Mouse (Mus musculus) kidney, adult 2 months (tissue): Measurements from ENCODE around the gene Unc13a. TPM values are rescaled to one million over a fixed set of nuclear protein-coding genes. Genes with fewer than 3 reads are reported as not detected.

ENCODE experiments used
- DNase-seq: peaks from one replicate; pipeline ENCODE4 v3.0.0; 2021
- H3K27ac ChIP-seq: fragments of 200-500 bp; 2 replicates; pipeline ENCODE4 v1.5.1; 2012; ENCODE audit warnings: low read depth, low read length, control low read depth, inconsistent platforms; ENCODE audit not compliant: insufficient read depth
- H3K27me3 ChIP-seq: fragments of 200-500 bp; replicated peaks from 2 replicates; pipeline ENCODE4 v1.6.1; 2012; ENCODE audit warnings: mild to moderate bottlenecking, moderate library complexity, low read length, inconsistent platforms; ENCODE audit not compliant: control insufficient read depth, insufficient read depth
- H3K36me3 ChIP-seq: fragments of 200-500 bp; 2 replicates; pipeline ENCODE4 v1.6.1; 2012; ENCODE audit warnings: mild to moderate bottlenecking, moderate library complexity, low read length, inconsistent platforms; ENCODE audit not compliant: control insufficient read depth, insufficient read depth
- H3K4me1 ChIP-seq: fragments of 200-500 bp; 2 replicates; pipeline ENCODE4 v1.6.1; 2011; ENCODE audit warnings: low read length; ENCODE audit not compliant: control insufficient read depth, insufficient read depth
- H3K4me3 ChIP-seq: fragments of 200-500 bp; 2 replicates; pipeline ENCODE4 v1.5.1; 2011; ENCODE audit warnings: mild to moderate bottlenecking, low read depth, low read length, control low read depth; ENCODE audit not compliant: insufficient read depth
- CTCF ChIP-seq: fragments of 200-500 bp; conservative IDR thresholded peaks from 2 replicates; pipeline ENCODE4 v1.5.1; 2011; ENCODE audit warnings: low read depth, mild to moderate bottlenecking, control low read depth, low read length, moderate library complexity, mixed read lengths; ENCODE audit not compliant: insufficient read depth, insufficient read length
- POLR2A ChIP-seq: fragments of 200-500 bp; IDR thresholded peaks from one replicate; pipeline ENCODE4 v1.6.1; 2011; ENCODE audit warnings: low read depth, low read length, control low read depth
- WGBS: fragments of 180-500 bp; shearing (Covaris S2); methylation state at CpG from one replicate; pipeline ENCODE4 v1.1.7; 2018; 5-methylcytosine and 5-hydroxymethylcytosine counted together
- polyA plus RNA-seq: library from polyadenylated mRNA; depleted of rRNA; stranded (reverse); fragments of >200 nt; gene quantifications from 2 replicates; pipeline ENCODE4 v1.2.3, GENCODE M21; 2012; rRNA removed

The Unc13a gene
- polyA plus RNA-seq, 1 experiment = 2.1 TPM

- Histone ChIP-seq H3K27me3 (no peaks in the 10 kb centered on the region), H3K4me3 (no peak overlapping the region), H3K27ac (no peak overlapping the region), H3K36me3 (no peaks in the 10 kb centered on the region; the same call in 1 of the 2 replicates), H3K4me1 (peaks cover 2% of the 10 kb centered on the region; the same call in 1 of the 2 replicates)
- TF ChIP-seq POLR2A = no peak
- TF ChIP-seq CTCF = peak; percentile 69
- 73% methylated on average over 2 of the region's 2 CpGs for WGBS
- DNase-seq = peak; percentile 63
Measured at GRCm38 (mm10) chr8:71586891-71587290, 84.7 kb downstream of the Unc13a start.

GRCm38 (mm10) chr8:71580201-71580600, 91.4 kb downstream of the Unc13a start:
- TF ChIP-seq CTCF (no peak), POLR2A (no peak)
- H3K27me3 ChIP-seq = no peaks in the 10 kb centered on the region
- no peaks in the 10 kb centered on the region for H3K4me1 ChIP-seq
- 85% methylated on average over 7 of the region's 9 CpGs for WGBS
- no peak for DNase-seq
- H3K36me3 ChIP-seq = no peaks in the 10 kb centered on the region; the same call in 1 of the 2 replicates
- no peak overlapping the region for H3K27ac ChIP-seq
- no peak overlapping the region for H3K4me3 ChIP-seq

GRCm38 (mm10) chr8:71579476-71579875, 92.1 kb downstream of the Unc13a start:
- Histone ChIP-seq H3K27me3 (no peaks in the 10 kb centered on the region), H3K4me3 (no peak overlapping the region), H3K36me3 (no peaks in the 10 kb centered on the region), H3K27ac (no peak overlapping the region), H3K4me1 (no peaks in the 10 kb centered on the region)
- no peak for DNase-seq
- WGBS = 85% methylated on average over 14 of the region's 14 CpGs
- TF ChIP-seq CTCF (no peak), POLR2A (no peak)

GRCm38 (mm10) chr8:71579009-71579408, 92.5 kb downstream of the Unc13a start:
- Histone ChIP-seq H3K27ac (no peak overlapping the region), H3K4me3 (no peak overlapping the region), H3K36me3 (no peaks in the 10 kb centered on the region), H3K27me3 (no peaks in the 10 kb centered on the region), H3K4me1 (no peaks in the 10 kb centered on the region)
- TF ChIP-seq CTCF (no peak), POLR2A (no peak)
- no peak for DNase-seq
- WGBS = 53% methylated on average over 1 of the region's 1 CpGs

GRCm38 (mm10) chr8:71577856-71578387, 93.6 kb downstream of the Unc13a start:
- TF ChIP-seq POLR2A (no peak), CTCF (no peak)
- no peaks in the 10 kb centered on the region for H3K36me3 ChIP-seq
- H3K4me3 ChIP-seq = no peak overlapping the region
- WGBS = 72% methylated on average over 4 of the region's 4 CpGs
- no peak for DNase-seq
- H3K27me3 ChIP-seq = no peaks in the 10 kb centered on the region
- no peak overlapping the region for H3K27ac ChIP-seq
- H3K4me1 ChIP-seq = no peaks in the 10 kb centered on the region

GRCm38 (mm10) chr8:71575020-71575419, 96.5 kb downstream of the Unc13a start:
- Histone ChIP-seq H3K36me3 (no peaks in the 10 kb centered on the region), H3K27me3 (no peaks in the 10 kb centered on the region), H3K4me1 (peaks cover 5% of the 10 kb centered on the region; the same call in 1 of the 2 replicates), H3K4me3 (no peak overlapping the region), H3K27ac (no peak overlapping the region)
- 56% methylated on average over 1 of the region's 1 CpGs for WGBS
- no peak for DNase-seq
- TF ChIP-seq CTCF = no peak
- TF ChIP-seq POLR2A = no peak

GRCm38 (mm10) chr8:71574426-71574825, 97.1 kb downstream of the Unc13a start:
- 70% methylated on average over 7 of the region's 7 CpGs for WGBS
- H3K36me3 ChIP-seq = no peaks in the 10 kb centered on the region
- H3K4me1 ChIP-seq = peaks cover 5% of the 10 kb centered on the region; the same call in 1 of the 2 replicates
- TF ChIP-seq POLR2A (no peak), CTCF (no peak)
- H3K27ac ChIP-seq = no peak overlapping the region; the same call in 1 of the 2 replicates
- no peak overlapping the region for H3K4me3 ChIP-seq
- DNase-seq = no peak
- H3K27me3 ChIP-seq = no peaks in the 10 kb centered on the region

Other genes with a start within 250 kb of the Unc13a start
- gene Abhd8, start 208.1 kb downstream of the Unc13a start, polyA plus RNA-seq = 29.8 and 38.3 TPM in 2 replicates
- gene Mrpl34, start 206.8 kb downstream of the Unc13a start, polyA plus RNA-seq = 168 and 186 TPM in 2 replicates
- 61.5 and 62.6 TPM in 2 replicates for gene Dda1, start 202.6 kb downstream of the Unc13a start, polyA plus RNA-seq
- gene Ano8, start 185.8 kb downstream of the Unc13a start, polyA plus RNA-seq = 12.6 and 15.2 TPM in 2 replicates
- 20.2 and 25.0 TPM in 2 replicates for gene Gtpbp3, start 183.7 kb downstream of the Unc13a start, polyA plus RNA-seq
- 502 and 542 TPM in 2 replicates for gene Plvap, start 160.0 kb downstream of the Unc13a start, polyA plus RNA-seq
- gene Ccdc194, start 146.0 kb downstream of the Unc13a start, polyA plus RNA-seq = 0.09 TPM in 1 of 2 replicates, not detected in the other
- 167 and 184 TPM in 2 replicates for gene Bst2, start 134.3 kb downstream of the Unc13a start, polyA plus RNA-seq
- gene Mvb12a, start 128.8 kb downstream of the Unc13a start, polyA plus RNA-seq = 136 and 164 TPM in 2 replicates
- 7.8 and 8.4 TPM in 2 replicates for gene Tmem221, start 112.9 kb downstream of the Unc13a start, polyA plus RNA-seq
- gene Nxnl1, start 105.2 kb downstream of the Unc13a start, polyA plus RNA-seq = 0.14 and 0.19 TPM in 2 replicates
- 146 and 182 TPM in 2 replicates for gene Slc27a1, start 102.9 kb downstream of the Unc13a start, polyA plus RNA-seq
- 134 TPM in 2 replicates for gene Pgls, start 79.6 kb downstream of the Unc13a start, polyA plus RNA-seq
- gene Fam129c, start 74.1 kb downstream of the Unc13a start, polyA plus RNA-seq = 1.2 and 2.4 TPM in 2 replicates
- gene Colgalt1, start 60.8 kb downstream of the Unc13a start, polyA plus RNA-seq = 62.2 and 70.4 TPM in 2 replicates
- 15.1 and 16.5 TPM in 2 replicates for gene Jak3, start 4.5 kb upstream of the Unc13a start, polyA plus RNA-seq
- gene Insl3, start 17.5 kb upstream of the Unc13a start, polyA plus RNA-seq = 14.5 and 17.8 TPM in 2 replicates
- 5.5 and 5.9 TPM in 2 replicates for gene B3gnt3, start 30.0 kb upstream of the Unc13a start, polyA plus RNA-seq
- 4.2 and 9.5 TPM in 2 replicates for gene Fcho1, start 54.0 kb upstream of the Unc13a start, polyA plus RNA-seq
- gene Zfp709, start 210.3 kb upstream of the Unc13a start, polyA plus RNA-seq = 0.29 and 0.52 TPM in 2 replicates
- gene Zfp882, start 236.9 kb upstream of the Unc13a start, polyA plus RNA-seq = 0.87 and 1.3 TPM in 2 replicates
- gene Zfp617, start 236.9 kb upstream of the Unc13a start, polyA plus RNA-seq = 2.8 and 3.8 TPM in 2 replicates